Mouse (Mus musculus): Measurements from ENCODE around the gene Map4k5. TPM values are rescaled to one million over a fixed set of nuclear protein-coding genes. Genes with fewer than 3 reads are reported as not detected.

Map4k5 gene
- total RNA-seq, 2 experiments from 2014 or later: 39.2 to 40.4 TPM

DNA sequence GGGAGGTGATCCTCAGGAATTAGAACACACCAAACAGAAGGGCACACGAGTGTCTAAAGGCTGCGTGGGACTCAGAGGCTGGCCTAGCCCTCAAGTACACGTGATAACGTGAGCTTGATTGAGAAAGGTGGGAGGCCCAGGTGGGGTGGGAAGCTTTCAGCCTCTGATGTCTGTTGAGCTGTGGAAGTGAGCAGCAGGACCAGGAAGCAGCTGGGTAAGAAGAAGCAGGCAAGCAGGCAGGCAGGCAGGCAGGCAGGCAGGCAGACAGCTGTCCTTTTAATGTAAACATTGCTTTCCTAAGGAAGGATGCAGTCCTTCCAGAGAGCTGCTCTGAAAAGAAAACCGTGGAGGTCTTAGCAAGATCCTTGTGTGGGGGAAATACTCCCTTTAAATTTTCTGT is 2.5 kb downstream of the Map4k5 start:
- intact Hi-C loops (cut with DNase I): loop anchor here (10.0 kb wide), 1 partner anchor 156 kb away; no protein-coding TSS in a partner anchor
- DNase-seq (ENCODE audit: extremely low spot score in 1 of 2, low spot score in 2 of 2): peak in 1 of 2 experiments; percentile 41

DNA sequence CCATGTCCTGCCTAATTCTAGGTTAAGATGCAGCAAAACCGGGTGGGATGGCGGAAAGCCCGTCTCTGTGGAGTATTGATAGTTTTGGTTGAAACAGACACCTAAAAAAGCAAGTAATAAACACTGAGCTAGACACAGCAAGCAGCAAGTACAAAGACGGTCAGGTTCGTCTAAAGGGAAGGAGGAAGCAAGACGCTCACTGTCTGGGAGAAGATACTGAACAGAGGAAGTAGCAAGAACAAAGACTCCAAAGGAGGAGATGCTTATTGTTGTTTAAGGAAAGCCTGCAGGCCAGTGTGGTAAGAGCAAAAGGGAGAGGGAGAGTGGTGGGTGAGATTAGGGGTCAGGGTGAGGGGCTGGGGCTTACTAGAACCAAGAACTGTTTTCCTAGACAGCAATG is 2.9 kb downstream of the Map4k5 start:
- intact Hi-C loops (cut with DNase I): loop anchor here (10.0 kb wide), 1 partner anchor 155 kb away; no protein-coding TSS in a partner anchor
- no peak for DNase-seq (ENCODE audit: extremely low spot score in 1 of 2, low spot score in 2 of 2)

- intact Hi-C loops (cut with DNase I): no loop called here
- DNase-seq (ENCODE audit: extremely low spot score in 1 of 2, low spot score in 2 of 2): no peak
Observed at GRCm38 (mm10) chr12:69888345-69888744, 4.7 kb downstream of the Map4k5 start.

GRCm38 (mm10) chr12:69887776-69888175 is 5.2 kb downstream of the Map4k5 start:
- DNase-seq (ENCODE audit: extremely low spot score in 1 of 2, low spot score in 2 of 2): no peak
- intact Hi-C loops (cut with DNase I): no loop called here

GRCm38 (mm10) chr12:69885170-69885923 is 7.7 kb downstream of the Map4k5 start:
- intact Hi-C loops (cut with DNase I): no loop called here
- no peak for DNase-seq (ENCODE audit: extremely low spot score in 1 of 2, low spot score in 2 of 2)

- intact Hi-C loops (cut with DNase I): no loop called here
- DNase-seq (ENCODE audit: extremely low spot score in 1 of 2, low spot score in 2 of 2): no peak
Observed at GRCm38 (mm10) chr12:69884053-69884452, 8.9 kb downstream of the Map4k5 start.

DNA sequence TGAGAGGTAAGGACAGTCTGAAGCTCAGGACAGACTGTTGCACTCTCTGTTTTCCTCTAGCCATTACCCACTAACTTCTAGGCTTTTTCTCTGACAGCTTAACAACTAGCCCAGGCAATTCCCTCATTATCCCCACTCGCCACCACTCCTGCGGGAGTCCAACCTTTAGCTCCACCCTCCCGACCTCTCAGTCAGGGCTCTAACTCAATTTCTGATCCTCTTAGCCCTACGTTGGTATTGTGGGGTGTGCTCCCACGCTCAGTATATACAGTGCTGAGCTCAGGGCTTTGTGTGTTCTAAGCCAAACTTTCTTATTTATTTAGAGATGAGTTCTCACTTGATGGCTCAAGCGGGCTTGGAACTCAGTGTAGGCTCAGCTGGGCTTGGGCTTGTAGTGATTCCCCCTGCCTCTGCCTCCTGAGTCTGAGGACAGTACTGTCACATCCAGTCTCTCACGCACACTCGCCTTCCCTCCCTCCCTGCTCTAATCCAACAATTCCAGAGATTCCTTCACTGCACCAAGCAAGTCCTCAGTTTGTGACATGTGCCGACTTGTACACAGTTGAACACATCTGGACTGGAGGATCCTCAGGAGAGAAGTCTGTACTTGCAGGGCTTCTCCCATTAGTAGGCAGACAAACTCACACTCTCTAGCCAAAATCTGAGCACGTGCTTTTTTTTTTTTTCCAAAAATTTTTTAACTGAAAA is 11.6 kb downstream of the Map4k5 start:
- intact Hi-C loops (cut with DNase I): no loop called here
- DNase-seq (ENCODE audit: extremely low spot score in 1 of 2, low spot score in 2 of 2): no peak

- intact Hi-C loops (cut with DNase I): no loop called here
- DNase-seq (ENCODE audit: extremely low spot score in 1 of 2, low spot score in 2 of 2): no peak
Observed at GRCm38 (mm10) chr12:69879739-69880138, 13.3 kb downstream of the Map4k5 start.

DNA sequence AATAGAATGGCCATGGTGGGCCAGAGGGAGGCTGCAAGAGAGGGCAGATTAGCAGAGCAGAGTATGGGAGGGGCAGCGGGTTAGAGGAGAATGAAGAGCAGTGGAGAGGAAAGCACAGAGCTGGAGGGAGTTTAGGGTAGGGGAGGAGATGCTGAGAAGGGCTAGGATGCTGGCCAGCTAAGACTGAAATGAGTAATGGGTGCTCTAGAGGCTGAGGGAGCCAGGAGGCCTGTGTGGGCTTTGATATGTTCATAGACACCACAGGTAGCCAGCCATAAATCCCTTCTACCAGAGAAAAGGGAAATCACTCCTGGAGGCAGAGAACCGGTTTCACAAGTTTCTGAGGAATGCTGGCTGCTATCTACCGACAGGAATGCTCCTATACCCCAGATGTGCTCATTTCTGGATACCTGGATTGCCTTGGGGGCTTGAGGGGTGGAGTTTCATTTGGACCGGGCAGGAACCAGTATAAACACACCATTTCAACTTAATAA is 13.8 kb downstream of the Map4k5 start:
- no peak for DNase-seq (ENCODE audit: extremely low spot score in 1 of 2, low spot score in 2 of 2)
- intact Hi-C loops (cut with DNase I): no loop called here

DNA sequence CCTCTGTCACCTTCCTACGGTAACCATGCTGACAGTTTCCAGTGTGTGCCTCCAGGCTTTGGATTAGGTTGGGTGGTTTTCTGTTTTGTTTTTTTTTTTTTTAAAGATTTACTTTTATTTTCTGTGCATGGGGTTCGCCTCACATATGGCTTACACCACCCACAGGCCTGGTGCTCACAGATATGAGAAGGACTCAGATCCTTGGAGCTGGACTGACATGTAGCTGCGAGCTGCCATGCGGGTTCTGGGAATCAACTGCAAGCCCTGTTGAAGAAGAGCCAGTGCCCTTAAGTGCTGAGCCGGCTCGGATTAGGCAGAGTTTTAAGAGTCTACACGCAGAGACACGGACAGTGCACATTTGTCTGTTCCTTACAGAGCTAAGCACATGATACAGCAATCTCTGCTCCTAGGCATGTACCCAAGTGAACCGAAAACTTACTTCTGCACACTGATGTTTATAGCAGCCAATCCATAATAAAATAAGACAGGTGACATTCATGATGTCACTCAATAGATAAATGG is 15.1 kb downstream of the Map4k5 start:
- no peak for DNase-seq (ENCODE audit: extremely low spot score in 1 of 2, low spot score in 2 of 2)
- intact Hi-C loops (cut with DNase I): no loop called here

GRCm38 (mm10) chr12:69871632-69872031 is 21.4 kb downstream of the Map4k5 start:
- intact Hi-C loops (cut with DNase I): no loop called here
- no peak for DNase-seq (ENCODE audit: extremely low spot score in 1 of 2, low spot score in 2 of 2)

GRCm38 (mm10) chr12:69867338-69867737 is 25.7 kb downstream of the Map4k5 start:
- DNase-seq (ENCODE audit: extremely low spot score in 1 of 2, low spot score in 2 of 2): no peak
- intact Hi-C loops (cut with DNase I): no loop called here

GRCm38 (mm10) chr12:69864164-69864692 is 28.8 kb downstream of the Map4k5 start:
- no peak for DNase-seq (ENCODE audit: extremely low spot score in 1 of 2, low spot score in 2 of 2)
- intact Hi-C loops (cut with DNase I): no loop called here

DNA sequence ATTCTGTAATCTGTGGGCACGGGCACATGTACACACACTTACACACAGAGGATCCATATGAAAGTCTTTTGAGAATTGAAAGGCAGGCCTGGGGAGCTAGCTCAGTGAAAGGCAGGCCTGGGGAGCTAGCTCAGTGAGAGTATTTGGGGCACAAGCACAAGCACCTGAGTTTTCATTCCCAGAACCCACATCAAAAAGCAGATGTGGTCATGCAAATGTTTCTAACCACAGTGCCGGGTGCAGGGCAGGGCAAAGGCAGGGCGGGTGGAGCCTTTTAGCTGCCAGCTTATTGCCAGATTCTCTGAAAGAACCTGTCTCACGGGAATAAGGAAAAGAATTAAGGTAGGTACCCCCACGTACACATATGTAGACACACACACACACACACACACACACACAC is 29.5 kb downstream of the Map4k5 start:
- intact Hi-C loops (cut with DNase I): no loop called here
- DNase-seq (ENCODE audit: extremely low spot score in 1 of 2, low spot score in 2 of 2): no peak

DNA sequence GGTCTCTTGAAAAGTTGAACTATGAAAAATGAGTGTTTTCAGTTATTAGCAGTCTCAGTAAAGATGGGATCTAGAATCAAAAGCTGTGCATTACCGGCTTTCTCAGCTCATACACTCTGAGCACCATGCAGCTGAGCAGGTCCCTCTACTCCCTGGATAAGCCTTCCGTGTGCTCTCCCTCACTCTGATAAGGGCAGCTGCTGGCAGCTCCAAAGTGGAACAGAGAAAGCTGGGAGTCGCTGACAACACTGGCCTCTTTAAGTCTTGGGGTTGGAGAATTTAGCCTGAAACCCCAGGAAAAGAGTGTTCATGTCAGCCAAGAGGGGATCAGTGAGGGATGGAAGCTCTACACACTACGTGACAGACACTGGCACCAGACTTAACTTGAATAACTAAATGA is 34.2 kb downstream of the Map4k5 start:
- intact Hi-C loops (cut with DNase I): no loop called here
- no peak for DNase-seq (ENCODE audit: extremely low spot score in 1 of 2, low spot score in 2 of 2)

DNA sequence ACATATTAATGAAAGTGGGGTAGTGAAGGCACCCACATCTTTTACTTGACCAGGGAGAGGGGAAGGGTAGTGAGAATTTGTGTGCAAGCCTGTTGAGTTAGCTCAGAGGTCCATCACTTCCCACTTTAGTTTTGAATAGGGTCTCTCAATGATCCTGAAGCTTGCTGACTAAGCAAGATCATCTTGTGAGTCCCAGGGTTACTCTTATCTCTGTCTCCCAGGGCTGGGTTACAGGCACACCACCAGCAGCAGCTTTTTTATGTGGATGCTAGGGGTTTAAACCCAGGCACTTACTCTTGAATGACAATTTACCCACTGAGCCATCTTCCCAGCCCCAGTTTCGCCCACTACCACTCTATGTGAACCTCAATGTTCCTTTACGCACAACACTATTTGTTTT is 35.4 kb downstream of the Map4k5 start:
- DNase-seq (ENCODE audit: extremely low spot score in 1 of 2, low spot score in 2 of 2): no peak
- intact Hi-C loops (cut with DNase I): no loop called here

DNA sequence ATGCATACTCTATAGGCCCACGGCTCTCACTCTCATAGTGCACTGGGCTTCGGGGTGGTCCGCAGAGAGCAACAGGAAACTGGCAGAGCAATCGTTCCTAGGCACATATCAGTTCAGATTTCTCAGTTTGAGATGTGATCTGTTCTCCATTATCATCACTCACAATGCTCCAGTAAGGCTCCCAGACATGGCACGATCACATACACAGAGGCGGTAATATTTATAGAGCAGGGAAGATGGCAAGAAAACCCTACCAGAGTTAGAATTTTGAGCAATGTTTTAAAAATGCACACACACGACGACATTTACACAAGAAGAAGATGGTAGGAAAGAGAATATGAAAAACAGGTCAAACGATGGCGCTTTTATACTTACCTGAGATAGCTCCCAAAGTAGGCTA is 36.6 kb downstream of the Map4k5 start:
- no peak for DNase-seq (ENCODE audit: extremely low spot score in 1 of 2, low spot score in 2 of 2)
- intact Hi-C loops (cut with DNase I): no loop called here

DNA sequence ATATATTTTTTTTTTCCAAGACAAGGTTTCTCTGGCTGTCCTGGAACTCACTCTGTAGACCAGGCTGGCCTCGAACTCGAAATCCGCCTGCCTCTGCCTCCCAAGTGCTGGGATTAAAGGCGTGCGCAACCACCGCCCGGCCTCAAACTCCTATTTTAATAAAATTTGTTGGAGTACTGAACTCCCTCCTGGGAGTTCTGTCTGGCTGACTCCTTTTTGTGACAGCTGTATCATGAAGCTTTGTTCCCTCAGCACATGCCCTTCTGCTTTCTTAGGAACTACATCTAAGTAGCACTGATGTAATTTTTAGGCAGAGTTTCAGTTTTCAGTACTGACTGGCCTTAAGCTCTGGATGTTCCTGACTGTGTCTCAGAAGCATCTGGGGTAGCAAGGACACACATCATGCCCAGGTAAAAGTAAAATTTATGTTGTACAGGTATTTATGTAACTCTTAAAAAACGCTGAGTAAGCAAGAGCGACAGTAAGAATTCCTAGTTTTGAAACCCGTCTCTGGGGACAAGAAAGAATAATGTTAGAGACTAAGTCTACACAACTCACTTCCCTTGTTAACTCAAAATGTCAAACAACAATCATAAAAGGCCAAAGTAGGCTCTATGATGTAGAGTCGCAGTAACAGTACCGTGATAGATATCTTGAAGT is 37.2 kb downstream of the Map4k5 start:
- DNase-seq (ENCODE audit: extremely low spot score in 1 of 2, low spot score in 2 of 2): no peak
- intact Hi-C loops (cut with DNase I): no loop called here

DNA sequence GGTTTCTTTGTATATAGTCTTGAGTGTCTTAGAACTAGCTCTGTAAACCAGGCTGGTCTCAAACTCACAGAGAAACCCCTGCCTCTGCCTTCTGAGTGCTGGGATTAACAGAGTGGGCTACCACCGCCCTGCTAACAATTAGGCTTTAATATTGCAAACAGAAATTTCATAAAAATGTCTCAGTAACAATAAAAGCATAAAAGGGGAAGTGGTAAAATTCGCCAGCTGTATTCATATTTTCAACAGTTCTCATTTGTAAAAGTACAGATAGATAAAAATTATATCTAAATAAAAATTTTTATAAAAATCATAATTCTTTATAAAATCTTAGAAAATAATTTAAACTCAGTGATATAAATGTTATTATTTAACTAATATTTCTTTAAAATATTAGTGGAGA is 39.1 kb downstream of the Map4k5 start:
- intact Hi-C loops (cut with DNase I): no loop called here
- DNase-seq (ENCODE audit: extremely low spot score in 1 of 2, low spot score in 2 of 2): no peak
